Mouse (Mus musculus): ENCODE data around the gene Ubash3b.

The Ubash3b gene

GRCm38 (mm10) chr9:41099897-41100296, 61.6 kb downstream of the Ubash3b start:
- CTCF ChIA-PET: no interaction called here

DNA sequence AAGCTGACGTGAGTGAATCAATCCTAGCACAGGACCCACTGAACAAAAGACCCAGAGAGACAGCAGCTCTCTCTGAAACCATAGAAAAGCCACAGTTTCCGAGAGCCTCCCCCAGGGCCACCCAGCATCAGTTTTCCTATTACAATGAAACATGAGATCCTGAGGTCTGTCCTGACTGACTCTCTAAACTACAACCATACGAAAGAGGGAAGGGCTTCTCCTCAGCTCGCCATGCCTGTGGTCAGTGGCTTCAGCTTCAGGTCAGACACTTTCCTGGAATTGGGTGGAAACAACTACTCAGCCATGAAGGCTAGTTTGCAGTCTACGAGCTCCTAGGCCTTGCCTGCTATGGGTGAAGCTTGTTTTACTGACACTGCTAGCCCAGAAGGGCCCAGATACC, 62.4 kb downstream of the Ubash3b start:
- CTCF ChIA-PET: no interaction called here

DNA sequence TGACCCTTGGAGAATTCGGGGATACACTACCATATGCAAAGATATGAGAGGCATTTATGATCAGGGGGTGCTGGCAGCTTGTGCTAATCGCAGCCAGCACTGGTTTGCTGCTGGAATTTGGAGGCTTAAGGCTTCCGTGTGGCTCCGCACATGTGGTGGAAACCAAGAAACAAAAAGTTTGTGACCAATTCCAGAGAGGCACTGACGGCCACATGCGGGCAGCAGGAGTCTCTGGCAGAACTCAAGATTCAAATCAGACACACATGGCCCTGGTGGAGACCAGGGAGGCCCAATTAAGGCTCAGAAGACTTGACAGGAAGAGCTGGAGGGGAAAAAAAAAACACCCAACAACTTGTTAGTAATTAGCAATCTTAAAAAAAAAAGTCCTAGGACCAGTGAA, 63.4 kb downstream of the Ubash3b start:
- CTCF ChIA-PET: interaction anchor here (0.6 kb wide), 1 partner anchor 76 kb away, joined by 3 read pairs; no protein-coding TSS in a partner anchor

GRCm38 (mm10) chr9:41091993-41092392, 69.5 kb downstream of the Ubash3b start:
- CTCF ChIA-PET: no interaction called here

DNA sequence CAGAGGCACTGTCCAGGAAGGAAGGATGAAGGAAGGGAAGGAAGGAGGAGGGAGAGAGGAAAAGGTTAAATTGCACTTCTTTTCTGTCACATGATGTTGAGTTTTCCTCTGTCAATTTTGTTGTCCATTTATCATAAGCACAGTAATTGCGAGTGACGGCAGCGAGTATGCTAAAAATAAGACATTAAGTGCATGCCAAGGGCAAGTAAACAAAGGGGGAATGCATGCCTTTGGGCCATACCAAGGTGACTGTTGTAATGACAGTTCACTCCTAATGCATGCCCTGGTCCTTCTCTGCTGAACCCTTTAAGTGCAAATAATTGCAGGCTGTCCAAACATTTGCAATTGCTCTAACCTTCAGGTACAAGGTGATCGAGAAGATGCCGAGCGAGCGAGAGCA, 70.3 kb downstream of the Ubash3b start:
- CTCF ChIA-PET: no interaction called here

DNA sequence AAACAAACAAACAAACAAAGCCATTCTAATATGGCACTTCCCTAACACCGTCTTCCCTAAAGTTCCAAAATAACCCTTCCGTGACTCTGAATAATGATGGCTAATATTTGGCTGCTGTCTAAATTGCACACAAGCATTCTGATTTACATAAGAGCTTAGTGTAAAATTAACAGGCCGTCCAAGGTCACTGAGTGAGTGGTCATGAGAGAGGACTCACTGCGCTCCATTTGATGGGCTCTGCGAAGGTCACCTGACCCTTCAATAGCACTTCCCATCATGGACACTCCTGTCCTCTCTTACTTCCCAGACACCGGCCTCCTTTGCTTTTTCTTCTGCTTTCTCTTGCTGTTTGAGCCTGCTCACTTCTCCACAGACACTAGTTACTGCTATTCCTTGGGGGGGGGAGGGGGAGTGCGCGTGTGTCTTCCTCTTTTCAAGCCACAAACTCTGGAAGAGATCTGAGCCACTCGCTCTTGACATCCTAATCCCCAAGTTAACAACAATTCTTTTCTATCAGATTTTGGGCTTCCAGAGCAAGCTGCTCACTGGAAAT, 73.6 kb downstream of the Ubash3b start:
- CTCF ChIA-PET: no interaction called here

- CTCF ChIA-PET: interaction anchor here (0.5 kb wide), 1 partner anchor 95 kb away, joined by 7 read pairs; no protein-coding TSS in a partner anchor
These were observed 77.2 kb downstream of the Ubash3b start for GRCm38 (mm10) chr9:41084191-41084901.

- CTCF ChIA-PET: interaction anchor here (0.5 to 1.0 kb wide), 3 partner anchors 10 to 96 kb away, joined by 3 to 7 read pairs (median 5); no protein-coding TSS in a partner anchor
These were observed 78.0 kb downstream of the Ubash3b start for GRCm38 (mm10) chr9:41083386-41084055.

- CTCF ChIA-PET: interaction anchor here (0.5 to 1.0 kb wide), 4 partner anchors 10 to 102 kb away, joined by 3 to 5 read pairs (median 4); no protein-coding TSS in a partner anchor
These were observed 78.6 kb downstream of the Ubash3b start for GRCm38 (mm10) chr9:41082891-41083290.

- CTCF ChIA-PET: no interaction called here
These were observed 80.6 kb downstream of the Ubash3b start for GRCm38 (mm10) chr9:41080877-41081276.

GRCm38 (mm10) chr9:41079428-41080155, 81.9 kb downstream of the Ubash3b start:
- CTCF ChIA-PET: interaction anchor here (0.5 to 1.4 kb wide), 2 partner anchors 9 to 394 kb away, joined by 3 to 6 read pairs; no protein-coding TSS in a partner anchor

DNA sequence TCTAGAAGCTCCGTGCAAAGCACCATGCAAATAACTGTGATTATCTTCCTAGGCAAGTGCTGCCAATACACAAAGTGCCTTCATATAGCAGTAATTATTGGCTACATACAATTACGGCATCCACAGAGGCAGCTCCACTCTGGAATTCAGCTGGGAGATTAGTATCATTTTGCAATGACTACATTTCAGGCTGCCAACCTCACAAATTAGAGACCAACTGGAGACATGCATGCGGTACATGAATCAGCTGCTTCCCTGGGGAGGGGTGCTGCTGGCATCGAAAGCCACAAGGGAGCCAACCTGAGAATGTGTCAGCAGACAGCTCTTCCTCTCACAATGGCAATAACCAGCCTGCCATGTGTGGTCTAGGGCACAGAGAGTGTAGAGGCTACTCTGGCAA, 83.3 kb downstream of the Ubash3b start:
- CTCF ChIA-PET: no interaction called here

GRCm38 (mm10) chr9:41076150-41076549, 85.3 kb downstream of the Ubash3b start:
- CTCF ChIA-PET: no interaction called here

GRCm38 (mm10) chr9:41075528-41075927, 86.0 kb downstream of the Ubash3b start:
- CTCF ChIA-PET: no interaction called here

DNA sequence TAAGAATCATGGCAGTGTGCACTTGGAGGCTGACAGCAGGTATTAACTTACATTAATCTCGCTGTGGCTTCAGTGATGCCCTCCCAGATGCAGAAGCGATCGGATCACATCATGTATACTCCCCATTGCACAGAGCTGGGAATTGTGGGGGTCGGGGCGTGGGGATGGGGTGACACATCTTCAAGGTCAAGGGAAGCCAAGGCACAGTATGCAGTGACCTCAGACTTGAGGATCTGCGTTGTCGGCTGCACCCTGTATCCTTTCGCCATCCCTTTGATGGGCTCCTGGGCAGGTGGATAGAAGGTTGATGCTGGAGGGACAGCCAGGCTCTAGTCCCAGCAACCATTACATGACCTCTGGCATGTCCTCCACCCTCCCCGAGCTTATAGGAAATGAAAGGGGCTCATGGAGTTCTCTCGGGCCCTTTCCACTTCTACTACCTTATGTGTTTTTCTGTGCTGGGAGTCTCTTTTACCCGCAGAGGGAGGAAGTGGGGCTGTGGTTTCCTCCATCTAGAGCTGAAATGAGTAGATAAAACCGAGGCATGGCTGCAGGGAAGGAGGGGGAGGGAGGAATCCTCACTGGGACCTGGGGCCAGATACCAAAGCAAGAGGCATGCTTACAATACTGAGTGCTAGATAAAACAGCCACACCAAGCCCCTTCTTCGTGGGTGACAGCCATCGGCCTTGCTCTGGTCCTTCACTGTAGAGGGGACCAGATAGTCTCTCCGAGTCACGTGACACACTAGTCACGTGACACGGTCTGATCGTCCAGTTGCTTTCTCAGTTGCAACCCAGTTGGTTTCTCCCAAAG, 88.1 kb downstream of the Ubash3b start:
- CTCF ChIA-PET: interaction anchor here (0.7 kb wide), 1 partner anchor 10 kb away, joined by 5 read pairs; no protein-coding TSS in a partner anchor

DNA sequence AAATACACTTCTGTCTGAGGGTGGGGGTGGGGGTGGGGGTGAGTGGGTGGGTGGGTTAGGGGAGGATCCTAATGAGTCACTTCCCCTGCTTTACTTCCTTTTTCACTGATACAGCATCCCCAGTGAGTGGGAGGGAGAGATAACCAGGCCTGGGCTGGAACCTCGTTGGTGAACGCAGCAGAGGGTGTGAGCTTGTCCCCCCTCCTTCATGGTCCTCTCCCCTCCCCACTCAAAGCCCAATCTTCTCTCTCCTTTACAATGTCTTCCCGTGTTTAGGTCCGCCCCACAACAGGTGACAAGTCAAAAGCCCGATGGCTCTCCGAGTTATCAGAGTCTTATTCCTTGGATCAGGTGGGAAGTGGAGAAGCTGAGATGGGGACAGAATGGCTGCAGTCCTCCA, 88.7 kb downstream of the Ubash3b start:
- CTCF ChIA-PET: interaction anchor here (0.7 kb wide), 1 partner anchor 10 kb away, joined by 5 read pairs; no protein-coding TSS in a partner anchor

DNA sequence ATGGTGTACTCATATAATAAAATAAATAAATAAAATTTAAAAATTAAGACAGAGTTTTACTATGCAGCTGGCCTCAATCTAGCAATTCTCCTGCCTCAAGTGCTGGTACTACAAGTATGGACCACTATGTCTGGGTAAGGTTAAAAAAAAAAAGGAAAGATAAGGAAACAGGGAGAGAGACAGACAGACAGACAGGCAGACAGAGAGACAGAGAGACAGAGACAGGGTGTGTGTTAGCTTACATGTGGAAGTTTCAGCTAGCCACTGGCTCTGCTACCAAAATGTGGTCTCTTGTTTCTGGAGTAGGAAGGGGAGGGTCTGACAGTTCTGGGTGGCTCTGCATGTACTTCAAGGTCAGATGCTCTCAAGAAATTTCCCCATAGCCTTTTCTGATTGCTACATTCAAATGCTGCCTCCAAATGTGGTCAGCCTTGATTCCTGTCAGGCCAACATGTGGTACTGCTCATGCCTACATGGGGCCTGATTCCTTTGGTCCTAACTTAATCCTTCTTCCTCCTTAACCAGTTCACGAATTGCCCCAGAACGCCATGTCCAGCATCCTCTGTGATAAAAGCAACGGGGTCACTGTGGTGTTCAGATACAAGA, 89.5 kb downstream of the Ubash3b start:
- CTCF ChIA-PET: no interaction called here

DNA sequence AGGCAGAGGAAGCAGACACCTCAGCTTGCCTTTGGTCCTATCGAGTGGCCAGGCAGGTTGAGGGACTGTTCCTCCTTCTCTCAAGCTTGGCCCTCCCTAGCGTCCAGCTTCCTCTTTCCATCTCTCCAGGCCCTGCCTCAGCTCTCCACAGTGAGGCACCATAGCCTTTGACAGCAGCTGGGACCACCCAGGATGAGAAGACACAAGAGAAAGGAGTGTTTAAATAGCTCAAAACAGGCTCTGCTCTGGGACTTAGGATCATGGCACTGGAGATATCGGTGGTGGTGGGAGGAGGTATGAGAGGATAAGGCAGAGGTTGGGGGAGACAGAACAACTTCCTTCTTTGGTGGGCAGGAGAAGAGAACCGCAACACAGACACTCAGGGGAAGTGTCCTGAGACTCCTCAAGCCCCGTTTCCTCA, 90.7 kb downstream of the Ubash3b start:
- CTCF ChIA-PET: interaction anchor here (0.9 kb wide), 1 partner anchor 9 kb away, joined by 6 read pairs; no protein-coding TSS in a partner anchor

DNA sequence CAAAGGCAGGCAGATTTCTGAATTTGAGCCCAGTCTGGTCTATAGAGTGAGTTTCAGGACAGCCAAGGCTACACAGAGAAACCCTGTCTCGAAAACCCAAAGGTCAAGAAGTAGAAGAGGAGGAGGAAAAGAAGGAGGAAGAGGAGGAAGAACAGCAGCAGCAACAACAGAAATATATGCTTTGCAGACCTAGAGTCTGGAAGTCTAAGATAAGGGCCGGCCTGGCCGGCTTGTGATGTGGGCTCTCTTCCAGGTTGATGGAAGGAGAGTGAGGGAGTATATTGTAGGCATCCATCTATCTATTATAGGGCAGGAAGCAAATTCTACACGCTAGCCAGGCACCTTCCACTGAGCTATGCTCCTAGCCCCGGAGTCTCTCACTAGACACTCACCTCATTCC, 92.0 kb downstream of the Ubash3b start:
- CTCF ChIA-PET: no interaction called here

DNA sequence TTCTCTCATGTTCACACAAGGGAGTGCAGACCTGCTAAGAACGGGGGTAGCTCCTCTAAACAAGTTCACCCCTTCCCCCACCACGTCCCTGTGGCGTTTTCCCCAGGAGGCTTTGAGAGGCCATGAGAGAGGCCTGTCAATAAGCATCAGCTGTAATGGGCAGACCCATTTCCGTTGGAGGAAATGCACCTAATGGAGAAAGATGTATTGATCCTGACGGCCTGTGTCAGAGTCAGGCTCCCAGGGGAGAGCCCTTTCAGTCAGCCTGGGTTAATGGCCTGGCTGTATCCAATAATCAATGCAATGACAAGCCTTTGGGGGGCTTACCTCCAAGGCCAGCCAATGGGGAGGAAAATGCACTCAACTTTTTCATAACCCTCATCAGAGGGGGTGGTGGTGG, 100.1 kb downstream of the Ubash3b start:
- CTCF ChIA-PET: no interaction called here

GRCm38 (mm10) chr9:41060617-41061016, 100.9 kb downstream of the Ubash3b start:
- CTCF ChIA-PET: no interaction called here

Measured in spleen, embryonic (tissue).